Mouse (Mus musculus): ENCODE data around the gene Arhgef10l. TPM values are rescaled to one million over a fixed set of nuclear protein-coding genes. Genes with fewer than 3 reads are reported as not detected.

Arhgef10l gene
- polyA plus RNA-seq, 1 experiment from 2014 or later = 18.2 TPM

GRCm38 (mm10) chr4:140701716-140702561 is 36.1 kb upstream of the Arhgef10l start:
- DNase-seq (ENCODE audit: low spot score) = peak; percentile 71

GRCm38 (mm10) chr4:140701049-140701715 is 35.4 kb upstream of the Arhgef10l start:
- peak; percentile 93 for DNase-seq (ENCODE audit: low spot score)
- peaks cover 27% of the 10 kb centered on the region for H3K36me3 ChIP-seq (replicated peaks)
- peak overlapping the region; percentile 95 for H3K4me3 ChIP-seq
- H3K27ac ChIP-seq (replicated peaks) = peak overlapping the region; percentile 100
- peaks cover 30% of the 10 kb centered on the region for H3K27me3 ChIP-seq (replicated peaks; ENCODE audit: low read depth, poor library complexity, severe bottlenecking)
- under 1% methylated on average over 61 of the region's 61 CpGs for WGBS
- H3K9me3 ChIP-seq = no peaks in the 10 kb centered on the region
- H3K4me1 ChIP-seq = peaks cover 54% of the 10 kb centered on the region

More at GRCm38 (mm10) chr4:140701716-140702561, 36.1 kb upstream of the Arhgef10l start:
- Histone ChIP-seq H3K27ac (replicated peaks) (peak overlapping the region; percentile 100), H3K9me3 (no peaks in the 10 kb centered on the region), H3K36me3 (replicated peaks) (peaks cover 34% of the 10 kb centered on the region), H3K4me1 (peaks cover 59% of the 10 kb centered on the region), H3K27me3 (replicated peaks; ENCODE audit: low read depth, poor library complexity, severe bottlenecking) (peaks cover 30% of the 10 kb centered on the region), H3K4me3 (peak overlapping the region; percentile 95)
- 4% methylated on average over 96 of the region's 107 CpGs for WGBS

GRCm38 (mm10) chr4:140700269-140701018 is 34.6 kb upstream of the Arhgef10l start, which contains the start of gene Rcc2:
Rcc2 (plus strand) TSS chr4:140700541.
- peaks cover 30% of the 10 kb centered on the region for H3K27me3 ChIP-seq (replicated peaks; ENCODE audit: low read depth, poor library complexity, severe bottlenecking)
- H3K27ac ChIP-seq (replicated peaks) = peak within 1 kb of the TSS; percentile 100
- peak within 1 kb of the TSS; percentile 95 for H3K4me3 ChIP-seq
- peaks cover 47% of the 10 kb centered on the region for H3K4me1 ChIP-seq
- H3K9me3 ChIP-seq = no peaks in the 10 kb centered on the region
- peak; percentile 55 for DNase-seq (ENCODE audit: low spot score)
- 6% methylated on average over 20 of the region's 20 CpGs for WGBS
- H3K36me3 ChIP-seq (replicated peaks) = peaks cover 19% of the 10 kb centered on the region

GRCm38 (mm10) chr4:140699441-140700127 is 33.8 kb upstream of the Arhgef10l start:
- DNase-seq (ENCODE audit: low spot score) = peak; percentile 63
- H3K36me3 ChIP-seq (replicated peaks) = peaks cover 11% of the 10 kb centered on the region
- 6% methylated on average over 29 of the region's 29 CpGs for WGBS
- no peaks in the 10 kb centered on the region for H3K9me3 ChIP-seq
- H3K4me1 ChIP-seq = peaks cover 41% of the 10 kb centered on the region
- peaks cover 30% of the 10 kb centered on the region for H3K27me3 ChIP-seq (replicated peaks; ENCODE audit: low read depth, poor library complexity, severe bottlenecking)
- H3K4me3 ChIP-seq = peak overlapping the region; percentile 95
- H3K27ac ChIP-seq (replicated peaks) = peak overlapping the region; percentile 72

GRCm38 (mm10) chr4:140695675-140696585 is 30.1 kb upstream of the Arhgef10l start:
- DNase-seq (ENCODE audit: low spot score) = no peak
- WGBS = 84% methylated on average over 14 of the region's 14 CpGs
- H3K4me3 ChIP-seq = no peak overlapping the region
- no peak overlapping the region for H3K27ac ChIP-seq (replicated peaks)
- H3K4me1 ChIP-seq = peaks cover 31% of the 10 kb centered on the region
- no peaks in the 10 kb centered on the region for H3K9me3 ChIP-seq
- peaks cover 33% of the 10 kb centered on the region for H3K27me3 ChIP-seq (replicated peaks; ENCODE audit: low read depth, poor library complexity, severe bottlenecking)
- no peaks in the 10 kb centered on the region for H3K36me3 ChIP-seq (replicated peaks)

- 78% methylated on average over 7 of the region's 7 CpGs for WGBS
- H3K4me1 ChIP-seq = peaks cover 28% of the 10 kb centered on the region
- no peak for DNase-seq (ENCODE audit: low spot score)
- no peaks in the 10 kb centered on the region for H3K9me3 ChIP-seq
- H3K36me3 ChIP-seq (replicated peaks) = no peaks in the 10 kb centered on the region
- no peak overlapping the region for H3K27ac ChIP-seq (replicated peaks)
- no peak overlapping the region for H3K4me3 ChIP-seq
- peaks cover 31% of the 10 kb centered on the region for H3K27me3 ChIP-seq (replicated peaks; ENCODE audit: low read depth, poor library complexity, severe bottlenecking)
Observed at GRCm38 (mm10) chr4:140695146-140695545, 29.3 kb upstream of the Arhgef10l start.

- peaks cover 27% of the 10 kb centered on the region for H3K27me3 ChIP-seq (replicated peaks; ENCODE audit: low read depth, poor library complexity, severe bottlenecking)
- DNase-seq (ENCODE audit: low spot score) = no peak
- 54% methylated on average over 1 of the region's 1 CpGs for WGBS
- no peaks in the 10 kb centered on the region for H3K36me3 ChIP-seq (replicated peaks)
- H3K4me3 ChIP-seq = no peak overlapping the region
- H3K4me1 ChIP-seq = peaks cover 24% of the 10 kb centered on the region
- H3K27ac ChIP-seq (replicated peaks) = no peak overlapping the region
- H3K9me3 ChIP-seq = no peaks in the 10 kb centered on the region
Observed at GRCm38 (mm10) chr4:140694551-140695060, 28.8 kb upstream of the Arhgef10l start.

- no peaks in the 10 kb centered on the region for H3K9me3 ChIP-seq
- DNase-seq (ENCODE audit: low spot score) = no peak
- H3K27ac ChIP-seq (replicated peaks) = no peak overlapping the region
- H3K4me3 ChIP-seq = no peak overlapping the region
- H3K36me3 ChIP-seq (replicated peaks) = no peaks in the 10 kb centered on the region
- peaks cover 16% of the 10 kb centered on the region for H3K27me3 ChIP-seq (replicated peaks; ENCODE audit: low read depth, poor library complexity, severe bottlenecking)
- WGBS = 78% methylated on average over 4 of the region's 4 CpGs
- peaks cover 21% of the 10 kb centered on the region for H3K4me1 ChIP-seq
Observed at GRCm38 (mm10) chr4:140693513-140693912, 27.7 kb upstream of the Arhgef10l start.

GRCm38 (mm10) chr4:140691481-140691880 is 25.7 kb upstream of the Arhgef10l start:
- no peak overlapping the region for H3K27ac ChIP-seq (replicated peaks)

GRCm38 (mm10) chr4:140689873-140690655 is 24.3 kb upstream of the Arhgef10l start:
- no peak for DNase-seq (ENCODE audit: low spot score)
- peaks cover 29% of the 10 kb centered on the region for H3K4me1 ChIP-seq
- 74% methylated on average over 16 of the region's 16 CpGs for WGBS

More at GRCm38 (mm10) chr4:140691481-140691880, 25.7 kb upstream of the Arhgef10l start:
- Histone ChIP-seq H3K4me3 (no peak overlapping the region), H3K9me3 (no peaks in the 10 kb centered on the region), H3K4me1 (peaks cover 26% of the 10 kb centered on the region), H3K27me3 (replicated peaks; ENCODE audit: low read depth, poor library complexity, severe bottlenecking) (0 out of 2 replicates have a peak, but pooled peaks cover 9% of the 10 kb centered on the region), H3K36me3 (replicated peaks) (no peaks in the 10 kb centered on the region)
- no peak for DNase-seq (ENCODE audit: low spot score)
- 73% methylated on average over 7 of the region's 7 CpGs for WGBS

More at GRCm38 (mm10) chr4:140689873-140690655, 24.3 kb upstream of the Arhgef10l start:
- H3K4me3 ChIP-seq = no peak overlapping the region
- no peaks in the 10 kb centered on the region for H3K9me3 ChIP-seq
- 0 out of 2 replicates have a peak, but pooled peaks cover 12% of the 10 kb centered on the region for H3K27me3 ChIP-seq (replicated peaks; ENCODE audit: low read depth, poor library complexity, severe bottlenecking)
- H3K36me3 ChIP-seq (replicated peaks) = no peaks in the 10 kb centered on the region
- H3K27ac ChIP-seq (replicated peaks) = no peak overlapping the region
